Mouse (Mus musculus) heart, postnatal 14 days (tissue): Measurements from ENCODE around the gene Nckap1. TPM values are rescaled to one million over a fixed set of nuclear protein-coding genes. Genes with fewer than 3 reads are reported as not detected.
"Not testable (repeated sequence)": the region's sequence is repeated elsewhere in the genome, so short reads cannot be mapped to it uniquely, and the experiment has no call there.

Experiments used
- DNase-seq, 2 experiments: peaks; one replicate each; pipeline ENCODE4 v3.0.0; 2021 to 2022
- intact Hi-C: fragments of 180-260 bp; cut with DNase I; formaldehyde crosslinking; loops from one replicate; pipeline ENCODE4 v1.15.1; 2025
- total RNA-seq, 2 experiments: library from RNA; stranded (reverse); gene quantifications; 2 replicates each; pipeline ENCODE4 v1.2.3; 2021

Gene Nckap1
- total RNA-seq, 2 experiments from 2014 or later, result 69.9 to 72.2 TPM

DNA sequence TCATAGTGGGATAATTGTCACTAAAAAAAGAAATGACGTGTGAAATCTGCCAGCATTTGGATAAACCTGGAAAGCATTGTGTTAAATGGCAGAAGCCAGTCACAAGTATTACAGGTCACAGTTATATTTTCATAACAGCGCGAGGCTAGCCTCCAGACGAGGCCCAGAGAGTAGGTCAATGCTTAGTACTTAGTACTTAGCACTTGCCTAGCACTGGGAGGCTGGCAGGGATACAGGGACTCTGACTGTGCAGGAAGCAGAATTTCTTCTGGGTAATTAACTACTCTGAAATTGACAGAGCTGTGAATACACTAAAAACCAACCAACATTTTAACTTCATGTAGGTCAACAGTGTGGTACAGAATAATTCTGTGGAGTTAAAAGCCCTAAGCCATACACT lies 13.8 kb downstream of the Nckap1 start:
- no peak for DNase-seq
- intact Hi-C loops, result no loop called here

DNA sequence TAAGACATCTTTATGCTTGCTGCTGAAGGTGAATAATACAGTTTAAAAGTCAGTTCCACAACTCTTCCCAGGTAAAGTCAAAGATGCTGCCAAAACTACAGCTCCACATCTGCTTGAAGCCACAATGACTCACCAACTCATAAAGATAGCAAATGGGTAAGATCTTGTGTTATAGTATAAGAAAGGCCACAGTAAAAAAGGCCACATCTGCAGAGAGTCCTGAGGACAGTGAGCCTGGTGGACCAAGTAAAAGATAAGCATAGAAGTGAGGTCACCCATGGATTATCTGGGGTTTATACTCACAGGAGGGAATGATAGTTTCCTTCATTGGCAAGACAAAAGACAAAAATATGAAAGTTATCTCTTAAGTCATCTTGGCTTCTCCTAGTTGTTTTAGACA lies 18.9 kb downstream of the Nckap1 start:
- intact Hi-C loops, result loop anchor here (2.0 kb wide), 1 partner anchor 15 kb away; no protein-coding TSS in a partner anchor
- no peak for DNase-seq

DNA sequence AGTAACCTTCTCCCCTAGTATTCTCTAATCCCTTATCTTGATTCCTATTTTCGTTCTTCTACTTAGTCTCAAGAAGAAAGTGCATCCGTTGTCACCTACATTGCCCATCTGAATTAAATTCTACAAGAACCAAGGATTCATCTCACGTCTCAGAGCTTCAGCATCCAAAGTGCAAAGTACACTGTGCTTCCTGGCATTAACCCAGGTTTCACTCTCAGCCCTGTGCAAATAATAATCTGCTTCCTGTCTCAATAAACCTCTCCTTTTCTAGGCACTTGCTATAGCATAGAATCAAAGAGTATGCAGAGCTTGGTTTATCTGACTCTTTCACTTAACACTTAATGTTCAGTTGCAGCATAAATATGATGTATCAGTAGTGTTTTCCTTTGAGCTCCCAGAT lies 19.7 kb downstream of the Nckap1 start:
- intact Hi-C loops, result no loop called here
- DNase-seq, result no peak

DNA sequence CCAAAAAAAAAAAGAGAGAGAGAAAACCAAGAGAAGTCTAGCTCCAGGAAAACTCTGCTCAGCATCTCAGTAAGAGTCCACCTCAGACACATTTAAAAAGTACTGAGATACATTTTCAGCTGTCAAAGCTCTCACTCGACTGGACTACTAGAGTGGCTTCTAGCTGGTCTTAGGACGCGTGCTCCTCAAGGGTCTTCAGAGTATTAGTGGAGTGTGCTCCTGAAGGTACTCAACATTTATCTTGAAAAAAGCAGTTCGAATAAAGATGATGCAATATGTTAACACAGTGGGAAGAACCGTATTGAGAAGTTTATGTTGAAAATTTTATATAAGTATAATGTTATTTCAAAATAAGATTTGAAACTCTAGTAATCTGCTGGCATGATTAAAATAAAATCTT lies 20.4 kb downstream of the Nckap1 start:
- intact Hi-C loops, result no loop called here
- no peak for DNase-seq

DNA sequence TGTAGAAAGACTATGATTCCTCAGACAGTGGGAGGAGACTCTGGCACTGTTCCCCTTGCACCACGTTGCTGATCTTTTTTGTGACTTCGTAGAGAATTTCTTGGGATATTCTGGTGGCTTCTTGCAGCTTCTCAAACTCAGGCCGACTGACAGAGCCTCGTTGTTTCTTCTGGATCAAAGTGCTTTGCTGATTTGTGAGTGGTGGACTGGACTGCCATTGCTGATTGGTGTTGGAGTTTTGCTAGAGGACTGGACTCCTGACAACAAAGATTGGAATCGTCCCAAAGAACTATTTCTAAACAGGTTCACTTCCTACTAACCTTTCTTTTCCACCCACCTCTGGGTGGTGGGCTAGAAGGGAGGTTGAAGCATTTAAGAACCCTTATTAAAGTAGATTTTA lies 21.5 kb downstream of the Nckap1 start:
- intact Hi-C loops, result no loop called here
- no peak for DNase-seq

DNA sequence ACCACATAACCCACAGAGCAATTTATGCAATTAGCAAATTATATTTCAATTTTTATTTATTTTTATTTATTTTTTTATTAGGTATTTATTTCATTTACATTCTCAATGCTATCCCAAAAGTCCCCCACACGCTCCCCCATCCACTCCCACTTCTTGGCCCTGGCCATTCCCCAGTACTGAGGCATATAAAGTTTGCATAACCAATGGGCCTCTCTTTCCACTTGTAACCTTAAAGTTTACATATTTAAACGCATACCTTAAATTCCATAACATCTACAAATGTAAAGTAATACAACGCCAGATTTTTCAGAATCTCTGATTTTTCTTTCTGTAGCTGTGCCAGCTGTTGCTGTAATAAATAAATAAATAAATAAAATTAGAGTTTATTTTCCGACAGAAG lies 26.7 kb downstream of the Nckap1 start:
- intact Hi-C loops, result no loop called here
- DNase-seq, result no peak

DNA sequence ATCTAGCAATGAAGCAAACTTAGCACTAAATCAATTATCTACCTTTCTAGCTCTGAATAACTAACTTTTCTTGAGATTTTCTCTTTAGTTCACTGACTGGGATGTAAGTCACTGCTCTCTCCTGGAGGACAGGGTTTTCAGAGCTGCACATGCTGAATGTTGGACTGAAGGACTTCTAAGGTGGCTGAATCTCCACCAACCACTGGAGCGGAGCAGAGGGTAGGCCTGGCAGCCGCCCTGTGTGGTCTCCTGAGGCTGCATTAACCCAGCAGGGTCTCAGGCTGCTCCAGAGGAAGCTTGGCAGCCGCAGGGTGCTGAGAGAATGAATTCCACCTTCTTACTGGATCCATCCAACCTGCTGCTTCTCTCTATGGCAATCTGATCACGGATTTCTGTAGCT lies 31.5 kb downstream of the Nckap1 start:
- intact Hi-C loops, result no loop called here
- no peak for DNase-seq

DNA sequence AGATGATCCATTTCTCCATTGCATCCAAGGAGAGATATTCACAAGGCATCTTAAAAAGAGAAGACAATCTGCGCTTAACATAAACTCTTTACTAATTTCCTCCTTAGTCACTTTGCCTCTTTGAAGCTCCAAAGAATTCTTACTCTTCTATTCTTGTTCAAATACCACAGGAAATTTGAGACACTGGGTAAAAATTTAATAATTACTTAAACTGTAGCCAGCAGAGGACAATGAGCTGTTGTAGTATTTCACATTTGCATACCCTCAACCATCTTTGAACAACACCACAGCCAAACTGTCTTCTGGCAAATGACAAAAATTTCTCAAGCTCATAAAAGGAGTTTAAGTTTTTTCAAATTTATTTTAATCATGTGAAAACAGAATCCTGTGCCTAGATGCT lies 33.3 kb downstream of the Nckap1 start:
- intact Hi-C loops, result no loop called here
- DNase-seq, result no peak

DNA sequence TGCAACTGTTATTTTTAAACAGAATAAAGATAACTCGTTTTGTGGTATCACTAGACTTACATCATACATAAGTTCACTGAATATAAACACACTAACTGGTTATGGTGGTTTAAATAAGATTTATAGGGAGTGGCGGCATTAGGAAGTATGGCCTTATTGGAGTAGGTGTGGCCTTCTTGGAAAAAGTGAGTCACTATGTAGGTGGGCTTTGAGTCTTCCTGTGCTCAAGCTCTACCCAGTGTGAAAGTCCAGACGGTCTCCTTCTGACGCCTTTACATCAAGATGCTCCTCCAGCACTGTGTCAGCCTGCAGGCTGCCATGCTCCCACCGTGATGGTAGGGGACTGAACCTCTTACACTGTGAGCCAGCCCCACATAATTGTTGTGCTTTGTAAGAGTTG lies 38.4 kb downstream of the Nckap1 start:
- intact Hi-C loops, result no loop called here
- no peak for DNase-seq

DNA sequence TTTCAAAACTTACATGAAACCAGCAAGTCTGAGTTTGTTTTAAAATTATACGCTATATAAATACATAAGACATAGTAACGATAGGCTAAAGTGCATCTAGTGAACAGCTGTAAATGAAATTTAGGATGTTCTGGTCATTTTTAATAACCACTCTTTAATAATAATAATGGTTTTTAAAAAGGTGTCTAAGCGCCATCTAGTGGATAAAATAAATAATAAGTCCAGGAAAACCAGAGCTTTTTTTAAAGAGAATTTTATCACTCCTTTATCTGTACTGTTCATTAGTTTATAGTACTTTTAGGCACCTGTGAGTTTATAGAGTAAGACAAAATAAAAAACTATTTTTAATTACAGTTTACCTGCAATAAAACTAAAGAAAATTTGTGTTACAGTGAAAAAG lies 44.0 kb downstream of the Nckap1 start:
- DNase-seq, result no peak
- intact Hi-C loops, result loop anchor here (2.0 kb wide), 1 partner anchor 180 kb away; no protein-coding TSS in a partner anchor

DNA sequence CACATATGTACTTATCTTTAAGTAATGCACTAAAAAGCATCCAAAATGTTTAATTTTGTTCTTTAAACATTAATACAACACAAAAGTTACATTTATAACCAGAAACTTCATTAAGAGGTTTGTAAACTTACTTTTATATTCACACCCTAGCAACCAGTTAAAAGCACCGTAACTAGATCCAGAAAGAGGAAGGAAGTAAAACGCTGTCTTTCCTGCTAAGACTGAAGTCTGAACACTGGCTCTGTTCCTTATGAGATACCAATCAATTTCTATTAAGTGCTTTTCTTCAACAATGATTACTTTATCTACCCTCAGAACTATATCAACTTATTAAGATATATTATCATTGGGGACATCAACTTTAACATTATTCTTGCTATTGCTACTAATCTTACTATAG lies 44.6 kb downstream of the Nckap1 start:
- intact Hi-C loops, result loop anchor here (2.0 kb wide), 1 partner anchor 180 kb away; no protein-coding TSS in a partner anchor
- DNase-seq, result no peak

DNA sequence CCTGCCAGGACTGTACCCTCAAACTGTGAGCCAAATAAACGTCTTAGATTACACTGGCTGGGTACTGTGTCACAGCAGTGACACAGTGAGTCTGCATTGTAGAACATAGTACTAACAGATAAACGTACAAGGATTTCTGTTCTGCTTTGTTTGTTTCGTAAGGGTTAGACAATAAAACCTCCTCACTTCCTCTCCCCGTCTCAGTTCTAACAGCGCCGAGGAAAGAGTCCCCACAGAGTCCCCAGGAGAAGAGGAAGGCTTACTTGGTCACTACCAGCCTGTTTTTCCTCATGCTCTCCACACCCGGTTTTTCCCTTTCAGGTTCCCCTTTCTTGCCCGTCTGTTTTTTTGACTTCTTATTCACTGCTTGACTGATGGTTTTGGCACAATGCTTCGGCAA lies 56.9 kb downstream of the Nckap1 start:
- no peak for DNase-seq
- intact Hi-C loops, result no loop called here

DNA sequence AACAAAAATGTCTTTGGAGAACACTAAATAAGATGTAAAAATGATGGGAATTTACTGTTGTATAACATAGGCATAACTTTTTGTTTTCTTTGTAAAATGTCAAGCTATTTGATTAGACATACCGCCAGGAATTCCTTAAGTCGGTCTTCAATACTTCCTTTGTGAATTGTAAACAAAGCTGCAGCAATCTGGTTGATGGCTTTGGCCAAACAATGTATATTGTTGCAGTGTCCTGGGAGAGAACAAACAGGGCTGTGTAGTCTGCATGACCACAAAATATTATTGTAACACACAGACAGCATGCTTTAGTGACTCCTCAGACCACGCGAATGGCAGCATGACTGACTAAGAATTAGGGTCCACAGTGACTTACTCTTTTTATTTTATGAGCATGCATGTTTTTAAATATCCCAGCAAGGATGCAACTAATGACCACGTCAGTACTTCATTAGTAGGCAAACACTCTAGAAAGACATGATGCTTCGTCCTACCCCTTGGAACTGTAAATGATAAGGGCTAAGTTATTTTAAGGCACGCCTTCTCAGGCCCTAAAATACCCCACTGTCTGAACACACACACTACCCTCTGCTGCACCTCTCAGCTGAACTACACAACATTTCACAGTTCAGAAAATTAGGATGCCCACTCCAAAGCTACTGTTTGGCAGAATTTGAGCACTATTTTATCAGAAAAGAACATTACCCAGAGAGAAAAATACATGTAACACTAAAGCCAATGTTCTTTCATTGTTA lies 75.0 kb downstream of the Nckap1 start:
- intact Hi-C loops, result no loop called here
- DNase-seq, result no peak

DNA sequence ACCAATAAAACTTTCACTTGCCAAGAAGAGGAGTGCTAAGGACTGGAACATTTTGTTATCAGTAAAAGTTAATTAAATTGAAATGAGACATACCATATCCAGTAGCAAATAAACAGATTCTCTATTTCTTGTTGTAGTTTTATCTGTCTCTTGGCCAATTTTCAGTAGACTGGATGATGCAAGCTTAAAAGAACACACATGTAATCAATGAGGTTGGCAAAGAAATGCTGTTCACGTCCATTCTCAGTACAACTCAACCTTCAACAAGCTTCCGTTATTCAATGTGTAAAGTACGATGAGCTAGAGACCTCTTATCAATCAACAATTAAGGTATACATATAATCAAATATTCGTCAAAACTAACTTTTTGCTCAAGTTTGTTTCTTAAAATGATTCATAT lies 79.0 kb downstream of the Nckap1 start:
- intact Hi-C loops, result no loop called here
- no peak for DNase-seq

DNA sequence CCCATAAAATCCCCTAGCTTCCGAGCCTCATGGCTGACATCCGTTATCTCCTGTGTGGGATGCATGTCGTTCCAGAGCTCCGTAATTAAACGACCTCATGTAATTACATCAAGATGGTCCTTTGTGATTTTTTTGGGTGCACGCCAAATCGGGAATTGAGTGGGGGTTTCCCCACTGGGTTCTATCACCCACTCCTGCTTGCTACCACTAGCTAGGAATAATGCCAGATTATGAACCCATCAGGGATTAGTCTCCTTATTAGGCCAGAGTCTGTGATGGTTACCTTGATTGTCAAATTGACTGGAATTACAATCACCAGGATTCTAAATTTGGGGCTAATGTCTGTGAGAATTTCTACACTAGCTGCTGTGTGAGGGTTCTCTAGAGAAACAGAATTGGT lies 85.9 kb downstream of the Nckap1 start:
- DNase-seq, intact Hi-C loops: not testable (repeated sequence)

DNA sequence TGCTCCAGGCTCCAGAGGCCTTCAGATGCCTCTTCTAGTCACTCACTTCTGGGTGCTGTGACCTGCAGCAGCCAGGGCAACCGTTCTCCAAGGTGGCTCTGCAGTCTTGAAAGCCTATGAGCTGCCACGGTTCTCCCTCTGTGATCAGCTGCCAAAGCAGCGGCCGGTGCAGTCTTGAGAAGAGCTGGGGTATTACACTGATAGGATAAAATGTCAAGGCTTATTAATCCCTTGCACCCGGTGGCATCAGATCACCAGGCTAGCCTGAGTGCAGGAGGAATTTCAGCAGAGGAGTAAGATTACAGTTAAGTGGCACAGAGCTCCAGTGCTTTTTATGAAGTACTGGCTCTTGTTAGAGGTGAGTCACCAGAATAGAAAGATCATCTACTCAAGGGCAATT lies 94.3 kb downstream of the Nckap1 start:
- no peak for DNase-seq
- intact Hi-C loops, result no loop called here

DNA sequence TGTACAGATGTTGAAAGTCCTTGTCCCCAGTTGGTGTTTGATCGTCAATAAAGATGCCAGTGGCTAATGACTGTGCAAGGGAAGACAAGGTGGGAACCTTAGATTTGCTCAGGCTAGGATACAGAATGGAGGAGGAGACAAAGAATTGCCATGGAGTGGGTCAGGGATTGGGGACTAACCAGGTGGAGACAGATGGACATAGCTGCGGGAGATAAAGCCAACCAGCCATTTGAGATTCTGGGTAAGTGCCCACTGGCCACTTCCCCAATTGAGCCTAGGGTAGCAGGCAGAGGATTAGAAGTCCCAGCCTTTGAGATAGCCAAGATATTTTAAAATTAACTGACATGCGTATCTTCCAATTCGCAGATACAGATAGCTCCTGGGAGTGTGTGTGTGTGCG lies 96.2 kb downstream of the Nckap1 start:
- DNase-seq, result no peak
- intact Hi-C loops, result no loop called here

DNA sequence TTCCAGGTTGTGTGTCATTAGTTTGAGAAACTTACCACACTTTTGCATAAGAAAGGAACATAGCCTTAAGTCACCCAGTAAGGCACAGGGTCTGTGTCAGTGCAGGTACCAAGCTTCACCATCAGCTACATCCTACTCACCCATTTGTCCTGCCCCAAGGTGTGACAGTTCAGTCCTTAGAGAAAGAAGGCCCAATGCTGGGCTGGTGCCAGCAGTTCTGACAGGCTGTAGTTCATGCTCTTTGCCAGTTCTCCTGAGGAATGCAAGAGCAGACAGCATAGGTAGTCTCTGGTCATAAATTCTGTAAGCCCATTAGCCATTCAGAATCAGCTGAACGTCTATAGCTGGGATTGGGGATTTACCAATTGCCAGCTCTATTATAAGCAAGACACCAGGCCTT lies 105.3 kb downstream of the Nckap1 start:
- DNase-seq, result no peak
- intact Hi-C loops, result no loop called here

DNA sequence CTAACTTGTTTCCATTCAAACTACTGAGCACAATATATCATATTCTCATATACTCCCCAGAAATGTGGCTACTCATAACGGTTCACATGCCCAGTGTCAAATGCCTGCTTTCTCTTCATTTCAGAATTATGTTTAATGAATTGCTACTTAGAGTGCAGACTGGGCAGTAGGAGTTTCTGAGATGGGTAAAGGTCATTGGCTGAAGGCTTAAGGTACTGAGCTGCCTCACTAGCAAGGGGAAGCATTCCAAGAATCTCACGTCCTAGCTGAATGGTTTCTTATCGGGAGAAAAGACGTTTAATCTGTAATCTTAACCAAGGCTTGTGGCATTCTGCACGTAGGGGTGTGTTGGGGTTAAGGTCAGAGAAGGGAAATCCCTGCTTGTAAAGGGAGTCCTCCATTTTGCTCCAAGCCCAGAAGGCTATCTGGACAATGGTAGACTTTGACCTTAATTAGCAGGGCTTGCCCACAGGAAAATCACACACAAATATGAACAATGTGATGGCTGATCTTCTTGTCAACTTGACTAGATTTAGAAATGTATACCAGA lies 106.9 kb downstream of the Nckap1 start:
- no peak for DNase-seq
- intact Hi-C loops, result no loop called here

DNA sequence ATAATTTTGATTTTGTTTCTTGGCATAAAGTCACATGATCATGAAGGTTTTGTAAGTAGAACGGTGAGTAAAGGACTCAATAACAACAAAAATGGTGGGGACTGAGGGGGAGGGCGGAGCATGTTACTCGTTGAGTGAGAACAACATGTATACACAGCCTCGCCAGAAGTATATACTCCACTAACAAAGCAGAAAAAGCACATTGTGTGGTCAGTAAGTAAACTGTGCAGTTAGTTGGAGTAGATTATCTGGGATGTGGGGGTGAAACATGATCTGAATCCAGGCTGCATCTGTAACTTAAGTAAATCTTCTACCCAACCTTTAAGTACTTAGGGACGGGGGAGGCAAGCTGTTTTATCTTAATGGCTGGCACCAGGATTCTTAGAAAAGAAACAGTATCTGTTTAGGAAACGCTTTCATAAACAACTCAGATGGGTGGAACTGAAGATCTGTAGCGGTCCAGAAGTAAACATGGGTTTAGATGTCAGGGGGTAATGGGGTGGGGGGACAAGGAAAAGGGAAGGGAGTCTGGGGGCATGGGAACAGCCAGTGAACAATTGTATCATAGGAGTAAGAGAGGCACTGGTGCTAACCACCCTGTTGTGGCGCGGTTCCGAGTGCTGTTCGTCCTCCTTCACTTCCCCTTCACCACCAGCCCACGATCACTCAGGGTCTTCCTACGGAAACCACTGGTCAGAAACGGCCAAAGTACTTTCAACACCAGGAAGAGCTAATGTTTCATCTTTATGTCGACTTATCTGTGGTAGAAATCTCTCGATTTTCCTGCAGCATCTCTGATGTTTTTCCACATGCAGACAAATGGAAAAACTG lies 115.0 kb downstream of the Nckap1 start:
- intact Hi-C loops, result no loop called here
- no peak for DNase-seq

DNA sequence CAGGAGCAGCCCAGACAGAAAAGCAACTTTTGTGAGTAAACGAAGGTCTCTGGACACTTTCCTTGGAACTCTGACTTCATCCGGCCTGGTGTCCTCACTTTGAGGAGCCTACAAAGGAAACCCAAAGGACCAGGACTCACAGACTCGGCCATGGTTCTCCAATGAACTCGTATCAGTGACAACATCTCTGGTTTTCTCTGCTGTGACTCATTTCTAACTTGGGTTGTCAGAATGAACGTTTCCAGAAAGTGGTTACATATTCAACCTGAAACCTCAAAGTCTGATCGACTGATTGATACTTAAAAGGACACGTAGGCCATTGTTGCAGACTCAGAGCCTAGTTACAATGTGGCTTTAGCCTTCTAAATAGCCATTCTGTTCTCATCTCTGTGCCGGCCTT lies 119.4 kb downstream of the Nckap1 start:
- DNase-seq, result no peak
- intact Hi-C loops, result no loop called here
